Mouse (Mus musculus) lung, adult 10 weeks (tissue): ENCODE results near the gene Wfdc13. TPM values are rescaled to one million over a fixed set of nuclear protein-coding genes. Genes with fewer than 3 reads are reported as not detected.

Experiments used
- polyA plus RNA-seq: library from polyadenylated mRNA; stranded (reverse); fragments of 350-450 nt; fragmentation: Illumina TruSeq; extraction: RNeasy Lipid Tissue Mini Kit (QIAGEN cat#74804); gene quantifications from one replicate; pipeline ENCODE4 v1.2.3, GENCODE M21; 2014; ENCODE audit warnings: low read depth, low replicate concordance; ENCODE audit not compliant: insufficient read depth

Wfdc13 gene
- 1.2 TPM for polyA plus RNA-seq

GRCm38 (mm10) chr2:164684807-164685206 is at the start of gene Wfdc13:
Wfdc13 (plus strand) TSS chr2:164685107.

GRCm38 (mm10) chr2:164638696-164639095 is 46.2 kb upstream of the Wfdc13 start, which contains the start of gene Wfdc16:
Wfdc16 (minus strand) TSS chr2:164638796.

GRCm38 (mm10) chr2:164655858-164656257 is 29.0 kb upstream of the Wfdc13 start, which contains the start of gene Wfdc10:
Wfdc10 (plus strand) TSS chr2:164656046.

DNA sequence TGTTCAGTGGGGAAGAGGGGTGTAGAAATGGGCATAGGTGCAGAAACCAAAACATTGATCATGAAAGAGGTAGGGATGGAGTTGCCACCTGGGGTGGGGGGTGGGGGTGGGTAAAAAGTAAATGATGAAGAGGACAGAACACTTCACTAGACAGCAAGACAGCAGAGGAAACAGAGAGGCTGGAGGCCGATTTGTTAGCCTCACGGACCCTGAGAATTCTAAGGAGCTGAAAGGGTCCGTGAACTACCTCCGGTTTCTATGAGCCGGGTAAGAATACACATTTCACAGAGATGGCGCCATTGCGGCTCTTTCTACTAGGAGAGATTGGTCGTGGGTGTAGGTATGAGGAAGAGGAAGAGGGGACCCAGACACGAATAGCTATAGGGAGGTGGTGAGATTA is 28.4 kb upstream of the Wfdc13 start, which contains the start of gene Wfdc9:
Gene Wfdc9 (minus strand): TSS at position 101 of the 400 bp plus-strand sequence.

DNA sequence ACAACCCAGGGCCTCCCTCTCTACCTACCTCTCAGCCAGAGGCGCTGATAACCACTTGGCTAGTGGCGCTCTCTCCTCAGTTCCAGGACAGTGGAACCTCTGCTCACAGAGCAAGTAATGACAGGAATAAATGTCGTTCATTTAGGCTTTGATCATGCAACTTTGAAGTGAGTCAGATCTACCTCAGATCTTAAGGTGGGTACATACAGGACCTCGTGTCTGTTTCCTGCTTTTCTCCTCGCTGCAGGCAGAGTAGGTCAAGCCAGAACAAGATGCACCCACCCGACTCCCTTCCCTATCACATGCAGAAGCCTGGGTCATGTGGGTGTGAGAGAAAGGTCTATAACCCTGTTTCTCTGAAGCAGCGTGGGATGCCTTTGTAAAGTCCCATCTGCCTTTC is 10.9 kb upstream of the Wfdc13 start, which contains the start of gene Wfdc11:
Gene Wfdc11 (minus strand): TSS at position 101 of the 400 bp plus-strand sequence.

DNA sequence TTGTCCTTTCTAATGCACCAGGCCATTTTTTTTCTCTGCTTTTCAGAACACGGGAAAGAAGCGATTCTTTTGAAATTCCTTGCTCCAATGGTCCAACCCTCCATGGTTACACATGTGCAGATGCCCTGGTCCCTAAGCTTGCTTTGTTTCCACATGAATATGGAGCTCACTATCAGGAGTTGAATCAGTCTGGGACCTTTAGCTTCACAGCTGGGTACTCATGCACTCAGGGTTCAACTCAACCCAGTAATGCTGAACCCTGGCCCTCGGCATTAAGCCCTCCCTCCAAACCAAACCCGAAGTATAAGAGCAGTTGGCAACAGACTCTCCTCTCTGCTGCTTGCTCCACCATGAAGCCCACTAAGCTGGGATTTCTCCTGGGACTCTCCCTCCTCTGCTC is 13.3 kb downstream of the Wfdc13 start, which contains the start of gene Spint4:
Gene Spint4 (plus strand): TSS at position 301 of the 400 bp plus-strand sequence.

DNA sequence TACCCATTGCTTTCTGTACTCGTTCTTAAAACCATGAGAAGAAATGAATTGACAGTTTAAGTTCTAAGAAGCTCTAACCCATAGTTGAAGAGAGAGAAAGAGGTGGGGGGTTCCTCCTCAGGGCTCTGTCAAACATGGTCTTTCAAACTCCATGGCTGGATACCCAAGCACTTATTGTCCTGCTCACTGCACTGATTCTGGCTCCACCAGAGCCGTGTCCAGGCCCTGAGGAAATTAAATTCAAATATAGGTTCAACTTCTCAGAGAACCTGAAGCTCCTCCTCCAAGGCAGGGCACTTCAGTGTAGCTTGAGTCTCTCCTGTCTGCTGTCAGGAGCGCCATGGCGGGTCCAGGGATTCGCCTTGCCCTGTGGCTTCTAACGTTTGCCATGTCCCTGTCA is 30.1 kb downstream of the Wfdc13 start, which contains the start of gene Spint5:
Gene Spint5 (plus strand): TSS at position 301 of the 400 bp plus-strand sequence.

Other genes with a start within 250 kb of the Wfdc13 start
- gene Sdc4, start 241.2 kb upstream of the Wfdc13 start, polyA plus RNA-seq: 109 TPM
- gene Sys1, start 228.1 kb upstream of the Wfdc13 start, polyA plus RNA-seq: 37.0 TPM
- not detected for gene Gm20458, start 224.1 kb upstream of the Wfdc13 start, polyA plus RNA-seq
- gene Trp53tg5, start 211.4 kb upstream of the Wfdc13 start, polyA plus RNA-seq: not detected
- 69.5 TPM for gene Dbndd2, start 199.0 kb upstream of the Wfdc13 start, polyA plus RNA-seq
- gene Pigt, start 187.6 kb upstream of the Wfdc13 start, polyA plus RNA-seq: 34.2 TPM
- gene Wfdc2, start 122.7 kb upstream of the Wfdc13 start, polyA plus RNA-seq: 2,326 TPM
- not detected for gene Spint3, start 111.6 kb upstream of the Wfdc13 start, polyA plus RNA-seq
- 4.4 TPM for gene Wfdc6a, start 99.7 kb upstream of the Wfdc13 start, polyA plus RNA-seq
- gene Eppin, start 91.5 kb upstream of the Wfdc13 start, polyA plus RNA-seq: not detected
- gene Wfdc6b, start 71.6 kb upstream of the Wfdc13 start, polyA plus RNA-seq: 3.0 TPM
- 1.2 TPM for gene Wfdc8, start 71.5 kb upstream of the Wfdc13 start, polyA plus RNA-seq
- gene Wfdc16, start 46.3 kb upstream of the Wfdc13 start, polyA plus RNA-seq: 0.95 TPM
- 3.9 TPM for gene Wfdc10, start 29.1 kb upstream of the Wfdc13 start, polyA plus RNA-seq
- not detected for gene Wfdc9, start 28.5 kb upstream of the Wfdc13 start, polyA plus RNA-seq
- gene Wfdc11, start 11.0 kb upstream of the Wfdc13 start, polyA plus RNA-seq: not detected
- not detected for gene Spint4, start 13.4 kb downstream of the Wfdc13 start, polyA plus RNA-seq
- gene Spint5, start 30.2 kb downstream of the Wfdc13 start, polyA plus RNA-seq: not detected
- 4.4 TPM for gene Wfdc3, start 60.8 kb downstream of the Wfdc13 start, polyA plus RNA-seq
- 19.0 TPM for gene Dnttip1, start 60.9 kb downstream of the Wfdc13 start, polyA plus RNA-seq
- gene Ube2c, start 84.8 kb downstream of the Wfdc13 start, polyA plus RNA-seq: 3.6 TPM
- gene Tnnc2, start 94.9 kb downstream of the Wfdc13 start, polyA plus RNA-seq: not detected
- 23.7 TPM for gene Snx21, start 100.7 kb downstream of the Wfdc13 start, polyA plus RNA-seq
- 15.4 TPM for gene Acot8, start 119.8 kb downstream of the Wfdc13 start, polyA plus RNA-seq
- 2.5 TPM for gene Zswim3, start 120.0 kb downstream of the Wfdc13 start, polyA plus RNA-seq
- 5.2 TPM for gene Zswim1, start 137.6 kb downstream of the Wfdc13 start, polyA plus RNA-seq
- gene Spata25, start 143.4 kb downstream of the Wfdc13 start, polyA plus RNA-seq: 0.45 TPM
- gene Ctsa, start 147.8 kb downstream of the Wfdc13 start, polyA plus RNA-seq: 104 TPM
- 4.4 TPM for gene Neurl2, start 148.3 kb downstream of the Wfdc13 start, polyA plus RNA-seq
- 368 TPM for gene Pltp, start 172.6 kb downstream of the Wfdc13 start, polyA plus RNA-seq
- 39.9 TPM for gene Pcif1, start 194.2 kb downstream of the Wfdc13 start, polyA plus RNA-seq
- 5.3 TPM for gene Zfp335, start 226.7 kb downstream of the Wfdc13 start, polyA plus RNA-seq